Mouse (Mus musculus): Measurements from ENCODE around the gene Cyp4a32. TPM values are rescaled to one million over a fixed set of nuclear protein-coding genes. Genes with fewer than 3 reads are reported as not detected.

Cyp4a32 gene
- polyA plus RNA-seq, 1 experiment: not detected

DNA sequence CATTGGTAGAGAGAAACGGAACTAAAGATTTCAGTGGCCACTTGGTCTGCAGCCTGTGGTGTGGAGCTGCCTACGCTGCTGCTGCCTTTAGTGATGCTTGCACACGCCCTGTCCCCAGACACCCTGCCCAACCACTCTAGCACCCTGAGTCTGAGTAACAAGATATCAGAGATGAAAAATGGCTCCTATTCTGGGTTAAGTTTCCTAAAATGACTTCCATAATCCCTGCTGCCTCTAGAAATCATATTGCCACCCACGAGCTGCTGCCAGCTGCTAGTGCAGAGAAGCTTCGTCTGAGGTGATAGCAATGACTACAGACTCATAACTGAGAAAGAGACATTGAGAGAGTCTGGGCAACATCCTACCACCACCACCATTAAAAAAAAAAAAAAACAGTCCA, 50.1 kb downstream of the Cyp4a32 start:
- TF ChIP-seq GATA1 (IDR thresholded peaks at IDR 0.05; ENCODE audit: low read length): no peak

DNA sequence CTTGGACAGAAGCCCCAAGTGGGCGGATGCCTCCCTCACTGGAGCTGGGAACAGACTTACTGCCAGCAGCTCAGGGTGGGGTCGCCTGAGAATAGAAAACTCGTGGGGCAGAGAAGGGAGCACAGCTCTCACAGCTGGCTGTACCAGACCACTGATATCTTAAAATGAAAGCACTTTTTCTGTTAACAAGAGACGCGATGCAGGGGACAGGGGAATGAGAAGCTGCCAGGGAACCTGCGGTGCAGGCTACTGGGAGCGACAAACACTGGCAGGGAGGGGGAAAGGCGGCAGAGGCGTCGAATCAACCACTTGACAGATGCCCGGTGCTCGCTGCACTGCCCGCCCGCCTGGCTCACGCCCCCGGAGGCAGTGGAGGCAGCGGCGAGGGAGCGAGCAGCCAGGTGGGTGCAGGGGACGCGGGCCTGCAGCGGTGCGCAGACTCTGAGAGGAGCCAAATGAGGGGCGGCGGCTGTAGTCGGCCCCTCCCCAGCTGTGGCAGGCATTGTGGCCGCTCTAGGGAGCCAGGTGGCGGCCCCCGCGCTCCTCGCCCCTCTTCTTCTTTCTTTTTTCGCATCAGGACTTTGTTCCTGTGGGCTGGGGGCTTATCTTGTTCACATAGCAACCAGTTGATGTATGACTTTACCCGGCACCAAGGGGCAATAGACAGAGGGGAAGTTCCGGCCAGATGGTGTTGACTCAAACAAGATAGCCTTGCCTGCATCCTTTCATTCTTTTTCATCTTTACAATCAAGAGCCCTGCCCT, 56.5 kb downstream of the Cyp4a32 start:
- no peak for TF ChIP-seq GATA1 (IDR thresholded peaks at IDR 0.05; ENCODE audit: low read length)

DNA sequence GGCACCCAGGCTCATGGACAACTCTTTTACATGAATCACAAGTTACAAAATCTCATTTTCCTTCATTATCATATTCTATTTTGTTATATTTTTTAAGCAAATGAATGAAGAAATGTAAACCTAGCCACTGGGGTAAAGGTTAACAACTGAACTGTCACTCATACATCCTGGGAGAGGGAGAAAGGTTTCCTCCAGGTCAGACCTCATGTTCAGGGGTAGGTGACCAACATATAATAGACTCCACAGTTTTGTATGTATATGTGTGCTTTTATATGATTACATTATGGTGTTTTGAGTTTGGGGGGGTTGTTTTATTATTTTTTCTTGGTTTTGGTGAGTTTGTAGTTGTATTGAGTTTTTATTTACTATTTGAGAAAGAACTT, 57.1 kb downstream of the Cyp4a32 start:
- TF ChIP-seq GATA1 (IDR thresholded peaks at IDR 0.05; ENCODE audit: low read length): no peak

DNA sequence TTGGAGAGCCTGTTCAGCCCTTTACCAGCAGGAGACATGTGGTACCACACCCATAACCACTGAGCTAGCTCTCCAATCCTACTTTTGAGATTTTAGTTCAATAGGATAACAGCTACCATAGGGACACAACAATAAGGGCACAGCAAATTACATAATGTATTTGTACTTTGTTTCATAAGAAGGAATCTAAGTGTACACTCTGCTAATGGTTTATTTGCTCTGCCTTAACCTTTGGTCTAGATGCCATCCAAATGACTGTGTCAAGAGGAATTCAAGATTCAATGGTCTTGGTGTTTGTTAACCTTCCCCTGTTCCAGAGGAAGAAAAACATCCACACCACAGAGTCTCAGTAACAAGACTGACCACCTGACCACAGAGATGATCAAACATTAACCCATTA, 58.4 kb downstream of the Cyp4a32 start:
- no peak for TF ChIP-seq GATA1 (IDR thresholded peaks at IDR 0.05; ENCODE audit: low read length)

Other genes starting within 250 kb of the Cyp4a32 start
- not detected in 2 replicates for gene Cyp4a12b, start 189.3 kb upstream of the Cyp4a32 start, polyA plus RNA-seq (2012)
- gene Cyp4a30b, start 148.4 kb upstream of the Cyp4a32 start, polyA plus RNA-seq (2012): not detected in 2 replicates
- not detected in 2 replicates for gene Cyp4a14, start 104.8 kb upstream of the Cyp4a32 start, polyA plus RNA-seq (2012)
- gene Cyp4a10, start 82.7 kb upstream of the Cyp4a32 start, polyA plus RNA-seq (2012): not detected in 2 replicates
- not detected in 2 replicates for gene Cyp4a31, start 37.3 kb upstream of the Cyp4a32 start, polyA plus RNA-seq (2012)
- not detected in 2 replicates for gene Cyp4b1, start 46.8 kb downstream of the Cyp4a32 start, polyA plus RNA-seq (2012)
- gene Efcab14, start 136.8 kb downstream of the Cyp4a32 start, polyA plus RNA-seq (2012): 18.6 and 21.4 TPM in 2 replicates
- not detected in 2 replicates for gene Tex38, start 180.0 kb downstream of the Cyp4a32 start, polyA plus RNA-seq (2012)
- 16.4 and 21.4 TPM in 2 replicates for gene Atpaf1, start 183.8 kb downstream of the Cyp4a32 start, polyA plus RNA-seq (2012)
- 9.2 and 15.7 TPM in 2 replicates for gene Mob3c, start 227.1 kb downstream of the Cyp4a32 start, polyA plus RNA-seq (2012)
- gene Mknk1, start 238.2 kb downstream of the Cyp4a32 start, polyA plus RNA-seq (2012): 35.7 and 36.6 TPM in 2 replicates